Mouse (Mus musculus): Measurements from ENCODE around the gene Mtpn.

Gene Mtpn

DNA sequence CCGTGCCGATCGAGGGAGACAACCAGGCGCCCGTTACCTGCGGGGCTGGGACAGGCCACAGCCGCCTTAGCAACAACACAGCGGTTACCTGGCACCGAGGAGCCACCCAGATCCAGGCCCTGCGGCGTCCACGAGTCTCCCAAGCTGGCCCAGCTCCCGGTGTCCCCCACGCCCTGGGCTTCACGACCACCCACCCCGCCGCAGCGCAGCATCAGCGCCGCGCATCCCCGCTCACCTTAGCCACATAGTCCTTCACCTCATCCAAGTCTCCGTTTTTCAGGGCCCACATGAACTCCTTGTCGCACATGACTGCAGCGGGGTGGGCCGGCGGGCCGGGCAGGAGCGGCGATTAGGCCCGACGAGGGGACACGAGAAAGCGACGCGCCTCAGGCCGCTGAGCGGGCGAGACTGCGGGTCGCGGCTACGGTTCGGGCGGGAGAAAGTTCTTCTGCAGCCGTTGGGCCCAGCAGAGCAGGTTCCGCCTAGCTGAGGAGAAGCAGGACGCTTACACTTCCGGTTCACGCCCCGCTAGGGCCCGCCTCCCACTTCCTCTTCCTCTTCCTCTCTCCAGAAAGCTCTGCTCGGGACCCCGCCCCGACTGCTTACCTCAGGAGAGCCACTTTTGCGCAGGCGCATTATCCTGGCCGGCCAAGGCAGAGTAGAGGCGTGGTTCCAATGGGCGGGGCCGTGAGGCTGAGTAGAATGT is at the start of gene Mtpn:
Gene Mtpn (minus strand): TSS at position 585 of the 706 bp plus-strand sequence.
- peak; percentile 97 to 99 for DNase-seq

DNA sequence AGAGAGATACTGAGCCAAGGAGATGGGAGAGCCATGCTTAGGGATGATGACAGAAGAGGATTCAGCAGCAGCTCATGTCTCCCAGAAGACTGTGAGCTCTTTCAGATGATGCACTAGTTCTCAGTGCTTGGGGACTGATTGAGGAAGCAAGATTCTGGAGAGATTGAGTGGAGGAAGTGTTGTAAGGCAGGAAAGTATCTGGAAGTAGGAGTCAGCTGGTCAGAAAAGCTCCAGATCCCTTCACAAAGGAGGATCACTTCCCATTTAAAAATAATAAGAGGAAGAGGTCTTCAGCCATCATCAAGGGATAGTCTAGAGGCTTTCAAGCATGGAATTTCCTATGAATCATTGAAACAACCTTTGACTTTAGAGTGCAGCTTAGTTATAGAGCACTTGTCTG is 29.0 kb upstream of the Mtpn start:
- DNase-seq = no peak

- DNase-seq = peak; percentile 19 to 25
Measured at GRCm38 (mm10) chr6:35567755-35568154, 28.1 kb upstream of the Mtpn start.

- no peak for DNase-seq
Measured at GRCm38 (mm10) chr6:35559950-35560349, 20.3 kb upstream of the Mtpn start.

DNA sequence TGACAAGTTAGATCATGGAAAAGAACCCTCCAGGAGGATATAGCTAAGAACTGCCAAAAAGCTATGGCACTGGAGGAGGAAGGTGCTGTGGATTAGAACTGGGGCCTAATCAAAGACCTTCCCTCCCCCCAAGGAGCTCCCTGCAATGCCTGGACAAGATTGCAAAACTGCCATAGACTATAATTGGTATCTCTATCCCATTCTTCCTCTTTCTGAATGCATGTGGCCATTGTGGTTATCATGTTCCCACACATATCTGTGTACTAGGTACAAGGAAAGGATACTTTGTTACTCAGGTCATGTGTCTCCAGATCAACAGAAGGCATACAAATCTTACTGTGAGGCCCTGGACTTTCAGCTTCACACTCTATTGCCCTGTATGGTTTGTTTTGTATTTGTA is 4.7 kb upstream of the Mtpn start:
- DNase-seq = no peak

- no peak for DNase-seq
Measured at GRCm38 (mm10) chr6:35542656-35543400, 3.1 kb upstream of the Mtpn start.

- no peak for DNase-seq
Measured at GRCm38 (mm10) chr6:35540377-35540776, 689 bp upstream of the Mtpn start.

DNA sequence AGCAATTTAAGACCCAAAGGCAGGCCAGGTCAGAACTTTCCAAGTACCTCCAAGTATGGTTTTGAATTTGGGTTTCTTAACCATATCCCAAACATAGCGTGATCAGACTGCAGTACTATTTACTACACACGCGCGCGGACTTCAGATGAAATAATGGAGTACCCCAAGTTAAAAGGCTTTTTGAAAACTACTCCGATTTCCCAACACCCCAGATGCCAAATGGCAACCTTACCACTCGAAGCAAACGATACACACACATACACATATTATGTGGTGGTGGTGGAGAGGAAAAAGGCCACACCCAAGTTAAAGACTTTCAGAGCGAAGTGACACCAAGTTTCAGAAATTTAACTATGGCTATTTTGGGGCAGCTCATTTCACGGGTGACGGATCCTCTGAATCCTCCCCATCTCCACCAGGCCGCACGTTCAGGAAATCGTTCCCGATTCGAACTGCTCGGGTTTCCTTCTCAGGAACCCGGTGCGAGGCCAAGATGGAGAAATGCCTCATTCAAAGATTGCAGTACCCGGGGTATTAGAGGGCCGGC is 858 bp downstream of the Mtpn start:
- DNase-seq = no peak

GRCm38 (mm10) chr6:35536021-35536420 is 3.7 kb downstream of the Mtpn start:
- DNase-seq = no peak

- DNase-seq = no peak
Measured at GRCm38 (mm10) chr6:35513362-35513761, 26.3 kb downstream of the Mtpn start.

GRCm38 (mm10) chr6:35504781-35505180 is 34.9 kb downstream of the Mtpn start:
- DNase-seq = no peak

GRCm38 (mm10) chr6:35502904-35503303 is 36.8 kb downstream of the Mtpn start:
- no peak for DNase-seq

- DNase-seq = no peak
Measured at GRCm38 (mm10) chr6:35499978-35500667, 39.6 kb downstream of the Mtpn start.

DNA sequence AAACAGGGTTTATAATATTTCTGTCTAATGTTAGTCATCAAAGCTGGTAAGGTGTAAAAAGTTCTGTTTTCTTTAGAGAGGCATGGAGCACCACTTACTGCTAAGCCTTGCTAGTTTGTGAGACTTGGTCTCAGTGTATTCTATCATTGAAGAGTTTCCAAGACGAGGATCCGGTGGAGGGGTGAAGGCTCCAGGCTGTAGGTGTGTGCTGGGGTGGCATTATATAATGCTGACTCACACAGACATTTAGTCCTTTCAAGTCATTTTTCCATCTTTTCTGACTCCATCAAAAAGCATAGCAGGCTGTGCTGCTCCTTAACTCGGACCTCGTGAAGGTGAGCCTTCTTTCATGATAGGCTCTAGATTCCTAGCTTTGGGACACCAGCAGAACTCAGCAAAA is 42.3 kb downstream of the Mtpn start:
- no peak for DNase-seq

DNA sequence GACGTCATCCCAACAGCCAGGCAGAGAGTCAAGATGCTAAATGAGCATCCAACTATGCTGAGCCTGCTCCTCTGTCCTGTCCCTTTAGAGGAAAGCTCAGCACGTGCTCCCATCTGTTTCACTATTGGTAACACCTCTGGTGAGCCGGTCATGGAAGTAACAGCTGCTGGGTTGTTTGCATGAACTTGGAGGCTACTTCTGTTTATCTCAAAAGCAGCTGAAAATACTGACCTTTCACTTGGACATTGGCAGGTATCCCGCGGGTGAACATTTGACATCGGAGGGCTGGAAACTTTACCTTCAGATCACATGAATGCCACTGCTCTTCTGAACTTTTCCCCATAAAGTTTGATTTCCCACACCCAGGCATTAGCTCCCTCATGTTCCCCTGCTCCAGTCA is 45.8 kb downstream of the Mtpn start:
- no peak for DNase-seq

- DNase-seq = no peak
Measured at GRCm38 (mm10) chr6:35479651-35480335, 59.9 kb downstream of the Mtpn start.

GRCm38 (mm10) chr6:35476830-35477229 is 62.9 kb downstream of the Mtpn start:
- DNase-seq = no peak

DNA sequence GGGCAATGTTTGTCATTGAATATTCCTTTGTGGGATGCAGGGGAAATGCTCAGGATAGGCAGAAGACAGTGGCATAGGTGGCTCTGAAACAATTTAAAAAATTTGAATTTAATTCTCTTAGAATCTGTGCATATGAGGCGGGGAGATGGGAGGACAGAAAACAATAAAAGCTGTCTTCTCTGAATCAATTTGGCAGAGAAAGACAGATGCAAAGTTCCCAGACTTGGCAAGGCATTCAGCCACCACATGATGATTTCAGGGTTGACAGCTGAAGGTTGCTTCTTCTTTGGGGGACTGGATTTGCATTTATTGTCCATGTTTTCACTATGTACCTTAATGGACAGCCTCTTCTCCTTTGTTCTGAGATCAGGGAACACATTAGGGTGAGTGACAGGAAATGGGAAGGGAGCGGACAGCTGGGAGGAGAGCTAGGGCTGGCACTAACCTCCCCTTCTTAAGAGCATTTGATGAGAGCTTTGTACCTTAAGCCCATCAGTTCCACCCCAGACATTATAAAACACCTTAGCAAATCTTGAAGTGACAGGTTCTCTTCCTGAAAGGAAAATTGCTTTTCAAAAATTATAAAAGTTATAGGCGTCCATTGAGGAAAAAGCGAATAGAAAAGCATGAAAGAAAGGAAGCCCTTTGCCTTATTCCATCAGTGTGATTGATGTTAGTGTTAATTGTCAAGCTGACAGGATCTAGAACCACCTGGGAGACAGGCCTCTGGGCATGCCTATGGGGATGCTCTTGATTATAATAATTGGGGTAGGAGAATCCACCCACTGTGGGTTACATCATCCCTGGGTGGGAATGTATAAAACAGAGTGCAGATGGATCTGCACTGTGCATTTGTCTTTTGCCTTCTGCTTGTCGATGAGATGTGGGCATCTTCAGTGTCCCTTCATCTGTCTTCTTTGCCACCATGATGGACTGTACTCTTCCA is 76.0 kb downstream of the Mtpn start:
- DNase-seq = no peak

GRCm38 (mm10) chr6:35462484-35462883 is 77.2 kb downstream of the Mtpn start:
- no peak for DNase-seq

All from cerebellum, adult 18-20 months (tissue).